Mouse (Mus musculus) skeletal muscle tissue, adult 2 months (tissue): ENCODE data around the gene I0C0044D17Rik.

Source experiments
- DNase-seq: peaks from one replicate; pipeline ENCODE4 v3.0.0-alpha.2; 2012; ENCODE audit warnings: low read depth, low spot score

Gene I0C0044D17Rik

GRCm38 (mm10) chr4:98831726-98832125, 8.1 kb upstream of the I0C0044D17Rik start:
- no peak for DNase-seq

GRCm38 (mm10) chr4:98826701-98827100, 3.1 kb upstream of the I0C0044D17Rik start:
- DNase-seq = no peak

GRCm38 (mm10) chr4:98823047-98823446, 593 bp downstream of the I0C0044D17Rik start:
- DNase-seq = no peak

GRCm38 (mm10) chr4:98822478-98822877, 1.2 kb downstream of the I0C0044D17Rik start:
- no peak for DNase-seq

GRCm38 (mm10) chr4:98819216-98819755, 4.4 kb downstream of the I0C0044D17Rik start:
- DNase-seq = no peak

GRCm38 (mm10) chr4:98817184-98817911, 6.3 kb downstream of the I0C0044D17Rik start, which contains the start of gene Kank4:
Kank4 (minus strand) TSS chr4:98817537.
- no peak for DNase-seq

- DNase-seq = no peak
These were observed 6.8 kb downstream of the I0C0044D17Rik start for GRCm38 (mm10) chr4:98816807-98817183.

- no peak for DNase-seq
These were observed 17.3 kb downstream of the I0C0044D17Rik start for GRCm38 (mm10) chr4:98806306-98806705.

GRCm38 (mm10) chr4:98805291-98806048, 18.2 kb downstream of the I0C0044D17Rik start:
- no peak for DNase-seq

GRCm38 (mm10) chr4:98804476-98805134, 19.0 kb downstream of the I0C0044D17Rik start:
- no peak for DNase-seq

- DNase-seq = no peak
These were observed 21.9 kb downstream of the I0C0044D17Rik start for GRCm38 (mm10) chr4:98801775-98802174.

GRCm38 (mm10) chr4:98800824-98801223, 22.8 kb downstream of the I0C0044D17Rik start:
- DNase-seq = no peak

GRCm38 (mm10) chr4:98796591-98797341, 26.9 kb downstream of the I0C0044D17Rik start:
- DNase-seq = peak; percentile 25

GRCm38 (mm10) chr4:98795241-98795640, 28.4 kb downstream of the I0C0044D17Rik start:
- DNase-seq = no peak

- DNase-seq = no peak
These were observed 30.2 kb downstream of the I0C0044D17Rik start for GRCm38 (mm10) chr4:98793486-98793885.

- DNase-seq = no peak
These were observed 32.9 kb downstream of the I0C0044D17Rik start for GRCm38 (mm10) chr4:98790721-98791120.

GRCm38 (mm10) chr4:98789861-98790311, 33.8 kb downstream of the I0C0044D17Rik start:
- no peak for DNase-seq

- no peak for DNase-seq
These were observed 34.4 kb downstream of the I0C0044D17Rik start for GRCm38 (mm10) chr4:98789133-98789765.

- DNase-seq = no peak
These were observed 37.4 kb downstream of the I0C0044D17Rik start for GRCm38 (mm10) chr4:98786281-98786680.

GRCm38 (mm10) chr4:98785851-98786250, 37.8 kb downstream of the I0C0044D17Rik start:
- no peak for DNase-seq

- DNase-seq = no peak
These were observed 45.4 kb downstream of the I0C0044D17Rik start for GRCm38 (mm10) chr4:98778219-98778618.
